Mouse (Mus musculus) spleen, adult 2 months (tissue): ENCODE data around the gene Klc1. TPM values are rescaled to one million over a fixed set of nuclear protein-coding genes. Genes with fewer than 3 reads are reported as not detected.
"Not testable (repeated sequence)": the region's sequence is repeated elsewhere in the genome, so short reads cannot be mapped to it uniquely, and the experiment has no call there.

ENCODE experiments used
- DNase-seq, 2 experiments: peaks; one replicate each; pipeline versions ENCODE4 v3.0.0 to v3.0.0-alpha.2; 2012 to 2021; ENCODE audit warnings: low spot score in 2 of 2, low read depth in 1 of 2
- H3K27ac ChIP-seq: fragments of 200-500 bp; 2 replicates; pipeline ENCODE4 v1.5.1; 2012; ENCODE audit warnings: low read length, inconsistent platforms; ENCODE audit not compliant: insufficient read depth
- H3K27me3 ChIP-seq: fragments of 200-500 bp; 2 replicates; pipeline ENCODE4 v1.6.1; 2012; ENCODE audit warnings: mild to moderate bottlenecking, moderate library complexity, low read length, inconsistent platforms; ENCODE audit not compliant: control insufficient read depth, insufficient read depth
- H3K36me3 ChIP-seq: fragments of 200-500 bp; 2 replicates; pipeline ENCODE4 v1.6.1; 2012; ENCODE audit warnings: mild to moderate bottlenecking, low read length, inconsistent platforms; ENCODE audit not compliant: control insufficient read depth, insufficient read depth
- H3K4me1 ChIP-seq: fragments of 200-500 bp; 2 replicates; pipeline ENCODE4 v1.6.1; 2011; ENCODE audit warnings: inconsistent platforms; ENCODE audit not compliant: control insufficient read depth, insufficient read depth, insufficient read length
- H3K4me3 ChIP-seq: fragments of 200-500 bp; 2 replicates; pipeline ENCODE4 v1.5.1; 2011; ENCODE audit warnings: mild to moderate bottlenecking, inconsistent platforms; ENCODE audit not compliant: insufficient read depth, insufficient read length; ENCODE audit errors: extremely low read depth
- CTCF ChIP-seq: fragments of 200-500 bp; IDR thresholded peaks from 2 replicates; pipeline ENCODE4 v1.5.1; 2011; ENCODE audit warnings: mild to moderate bottlenecking, inconsistent platforms; ENCODE audit not compliant: insufficient read depth, insufficient read length, insufficient replicate concordance; ENCODE audit errors: extremely low read depth
- POLR2A ChIP-seq: fragments of 200-500 bp; IDR thresholded peaks from 2 replicates; pipeline ENCODE4 v1.6.1; 2011; ENCODE audit warnings: low read depth, low read length, inconsistent platforms
- WGBS: fragments of 180-500 bp; shearing (Covaris S2); methylation state at CpG from one replicate; pipeline ENCODE4 v1.1.7; 2018; 5-methylcytosine and 5-hydroxymethylcytosine counted together
- polyA plus RNA-seq: library from polyadenylated mRNA; depleted of rRNA; stranded (reverse); fragments of >200 nt; gene quantifications from 2 replicates; pipeline ENCODE4 v1.2.3, GENCODE M21; 2012; rRNA removed

Gene Klc1
- polyA plus RNA-seq: 43.5 and 46.4 TPM in 2 replicates

GRCm38 (mm10) chr12:111758381-111759175 is at the start of gene Klc1:
Gene Klc1, plus strand, starts transcription at chr12:111758849.
- Histone ChIP-seq H3K27ac (peak within 1 kb of the TSS; percentile 81), H3K4me3 (peak within 1 kb of the TSS; percentile 96), H3K4me1 (peaks cover 7% of the 10 kb centered on the region), H3K27me3 (no peaks in the 10 kb centered on the region), H3K36me3 (peaks cover 4% of the 10 kb centered on the region; the same call in 1 of the 2 replicates)
- under 1% methylated on average over 66 of the region's 85 CpGs for WGBS
- DNase-seq: peak; percentile 25 to 71
- TF ChIP-seq POLR2A (peak; percentile 62), CTCF (no peak)

GRCm38 (mm10) chr12:111710091-111710490 is 48.6 kb upstream of the Klc1 start:
- Histone ChIP-seq H3K4me1 (peaks cover 8% of the 10 kb centered on the region; the same call in 1 of the 2 replicates), H3K27ac (no peak overlapping the region), H3K27me3 (no peaks in the 10 kb centered on the region), H3K36me3 (peaks cover 12% of the 10 kb centered on the region), H3K4me3 (no peak overlapping the region)
- TF ChIP-seq CTCF: no peak
- DNase-seq: no peak
- WGBS: 93% methylated on average over 10 of the region's 10 CpGs

GRCm38 (mm10) chr12:111712476-111712875 is 46.2 kb upstream of the Klc1 start:
- H3K36me3 ChIP-seq: peaks cover 12% of the 10 kb centered on the region
- no peak for TF ChIP-seq CTCF
- no peak for TF ChIP-seq POLR2A
- H3K27ac ChIP-seq: peak overlapping the region; percentile 50; the same call in 1 of the 2 replicates
- peaks cover 8% of the 10 kb centered on the region; the same call in 1 of the 2 replicates for H3K4me1 ChIP-seq
- WGBS: under 1% methylated on average over 33 of the region's 33 CpGs
- H3K27me3 ChIP-seq: no peaks in the 10 kb centered on the region
- DNase-seq: no peak
- peak overlapping the region; percentile 79 for H3K4me3 ChIP-seq

- Histone ChIP-seq H3K36me3 (peaks cover 11% of the 10 kb centered on the region), H3K27ac (peak within 1 kb of the TSS; percentile 74), H3K27me3 (no peaks in the 10 kb centered on the region), H3K4me3 (peak within 1 kb of the TSS; percentile 79), H3K4me1 (peaks cover 8% of the 10 kb centered on the region; the same call in 1 of the 2 replicates)
- peak; percentile 83 to 88 for DNase-seq
- TF ChIP-seq CTCF (no peak), POLR2A (peak; percentile 53)
- WGBS: under 1% methylated on average over 86 of the region's 86 CpGs
Measured at GRCm38 (mm10) chr12:111713004-111713651, 45.5 kb upstream of the Klc1 start, which contains the start of the genes Bag5 and Apopt1. Gene Bag5, minus strand, starts transcription at chr12:111713257. Gene Apopt1, plus strand, starts transcription at chr12:111713261.

- WGBS: 76% methylated on average over 6 of the region's 6 CpGs
- not testable (repeated sequence) for H3K36me3 ChIP-seq, H3K4me3 ChIP-seq, H3K27ac ChIP-seq, H3K4me1 ChIP-seq, DNase-seq, H3K27me3 ChIP-seq
Measured at GRCm38 (mm10) chr12:111713880-111714279, 44.8 kb upstream of the Klc1 start.

GRCm38 (mm10) chr12:111716505-111716904 is 42.1 kb upstream of the Klc1 start:
- H3K27ac ChIP-seq: no peak overlapping the region

More at GRCm38 (mm10) chr12:111716505-111716904, 42.1 kb upstream of the Klc1 start:
- Histone ChIP-seq H3K27me3 (no peaks in the 10 kb centered on the region), H3K36me3 (no peaks in the 10 kb centered on the region), H3K4me3 (no peak overlapping the region), H3K4me1 (peaks cover 7% of the 10 kb centered on the region; the same call in 1 of the 2 replicates)
- no peak for DNase-seq
- WGBS: 95% methylated on average over 7 of the region's 7 CpGs
- no peak for TF ChIP-seq CTCF
